Mouse (Mus musculus) adrenal gland, adult 2 months (tissue): Measurements from ENCODE around the gene Zfp963. TPM values are rescaled to one million over a fixed set of nuclear protein-coding genes. Genes with fewer than 3 reads are reported as not detected.
"Not testable (repeated sequence)": the region's sequence is repeated elsewhere in the genome, so short reads cannot be mapped to it uniquely, and the experiment has no call there.

Experiments
- DNase-seq: peaks from one replicate; pipeline ENCODE4 v3.0.0; 2021
- polyA plus RNA-seq: library from polyadenylated mRNA; depleted of rRNA; stranded (reverse); fragments of >200 nt; gene quantifications from 2 replicates; pipeline ENCODE4 v1.2.3, GENCODE M21; 2012; rRNA removed
- total RNA-seq, 2 experiments: library from RNA; stranded (reverse); gene quantifications; 2 replicates each; pipeline ENCODE4 v1.2.3; 2021

Zfp963 gene
- total and polyA plus RNA-seq, 3 experiments, result 0.51 to 5.0 (median 2.6) TPM

DNA sequence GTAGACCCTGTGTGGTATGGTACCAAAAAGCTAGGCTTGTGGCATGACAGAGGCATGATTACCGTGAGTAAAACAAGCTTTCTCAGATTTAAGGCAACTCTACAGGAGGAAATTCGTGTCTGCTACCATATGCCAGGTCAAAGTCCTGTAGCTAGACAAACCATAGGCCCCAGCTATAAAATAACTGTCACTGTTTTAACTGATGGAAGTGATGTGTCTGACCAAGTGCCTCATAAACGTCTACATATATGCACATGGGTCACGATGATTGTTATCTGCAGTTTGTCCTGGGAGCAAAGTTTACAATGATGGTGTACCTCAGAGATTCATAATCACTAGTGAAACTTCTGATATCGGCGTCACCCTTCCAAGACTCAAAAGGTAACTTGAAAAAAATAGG, 9.0 kb downstream of the Zfp963 start:
- DNase-seq, result no peak

DNA sequence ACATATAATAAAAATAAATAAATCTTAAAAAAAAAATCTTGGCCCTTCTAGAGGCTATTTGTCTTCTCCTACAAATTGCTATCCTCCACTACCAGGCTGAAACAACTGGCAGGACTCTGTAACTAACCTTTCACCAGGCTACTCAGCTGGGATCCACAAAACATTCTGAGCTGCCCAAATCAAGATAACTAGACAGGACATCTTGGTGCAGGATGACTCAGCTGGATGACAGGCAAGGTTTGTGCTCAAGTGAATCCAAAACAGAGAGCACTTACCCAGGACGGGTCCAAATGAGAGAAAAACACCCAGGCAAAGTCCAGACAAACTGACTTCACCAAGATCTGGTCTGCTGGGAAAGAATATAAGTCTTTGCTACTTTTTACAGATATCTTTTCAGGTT, 14.3 kb downstream of the Zfp963 start:
- DNase-seq, result peak; percentile 31

DNA sequence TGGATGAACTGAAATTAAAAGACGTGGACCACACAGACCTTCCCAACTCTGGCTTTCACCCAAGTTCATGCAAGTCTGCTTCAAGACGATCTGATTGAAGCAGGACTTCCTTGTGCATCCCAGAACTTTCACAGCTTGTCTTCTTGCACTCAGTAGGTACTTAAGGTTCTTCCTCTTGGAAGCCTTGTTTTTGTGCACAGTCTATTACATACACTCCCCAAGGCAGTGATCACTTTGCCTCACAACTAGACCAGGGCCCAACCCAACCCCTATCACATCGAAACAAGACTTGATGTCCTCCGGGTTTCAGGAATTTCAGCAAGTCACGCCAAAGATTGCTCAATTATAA, 32.6 kb downstream of the Zfp963 start:
- no peak for DNase-seq

DNA sequence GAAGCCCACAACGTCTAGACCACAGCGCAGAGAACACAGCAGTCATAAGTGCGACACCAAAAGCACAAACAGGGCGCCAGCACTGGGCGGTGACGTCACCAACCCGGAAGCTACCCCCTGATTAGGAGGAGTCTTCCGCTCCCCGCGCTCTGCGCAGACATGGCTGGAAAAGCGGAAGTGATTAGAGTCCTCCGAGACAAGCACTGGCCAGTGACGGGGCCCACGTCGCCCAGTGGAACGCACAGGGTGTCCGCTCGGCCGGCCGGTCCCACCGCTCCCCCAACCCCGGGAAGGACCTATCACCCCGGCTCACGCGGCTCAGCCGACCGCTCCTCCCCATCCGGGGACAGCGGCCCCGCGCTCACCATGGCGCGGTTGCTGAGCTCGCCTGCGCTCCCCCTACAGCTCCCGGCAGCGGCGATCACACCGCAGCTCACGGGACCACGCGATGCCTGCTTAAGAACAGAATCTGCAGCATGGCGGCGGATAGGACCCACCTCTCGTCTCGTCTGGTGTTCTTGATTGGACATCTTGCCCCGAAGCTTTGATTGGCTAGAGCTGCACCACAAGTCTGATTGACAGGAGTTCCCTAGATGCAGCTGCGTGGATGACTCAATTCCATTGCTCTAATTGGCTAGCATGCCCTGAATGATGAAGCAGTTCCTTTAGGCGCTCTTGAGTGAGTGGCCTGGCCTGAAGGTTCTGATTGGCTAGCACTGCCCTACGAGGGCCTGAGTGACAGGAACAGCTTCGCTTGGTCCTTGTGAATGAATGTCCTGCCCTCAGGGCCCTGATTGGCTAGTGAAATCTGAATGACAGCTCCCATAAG, 33.2 kb downstream of the Zfp963 start:
- peak; percentile 96 for DNase-seq

DNA sequence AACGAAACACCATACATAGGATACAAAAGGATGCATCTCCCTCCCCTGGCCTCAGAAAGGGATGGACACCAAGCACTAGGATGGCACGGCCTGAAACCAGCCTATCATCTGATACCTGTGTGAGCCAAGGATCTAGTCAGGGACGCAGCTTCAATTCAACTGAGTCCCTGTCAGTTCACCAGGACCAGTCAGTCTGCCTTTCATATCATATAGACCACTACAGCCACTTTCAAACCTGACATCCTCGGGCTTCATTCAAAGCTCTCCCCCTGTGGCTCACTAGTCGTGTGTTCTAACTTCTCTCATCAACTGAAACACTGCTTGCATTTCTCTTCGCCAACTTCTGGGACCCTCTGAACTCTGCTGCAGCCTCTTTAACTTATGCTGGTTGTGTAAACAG, 34.4 kb downstream of the Zfp963 start:
- DNase-seq, result no peak

DNA sequence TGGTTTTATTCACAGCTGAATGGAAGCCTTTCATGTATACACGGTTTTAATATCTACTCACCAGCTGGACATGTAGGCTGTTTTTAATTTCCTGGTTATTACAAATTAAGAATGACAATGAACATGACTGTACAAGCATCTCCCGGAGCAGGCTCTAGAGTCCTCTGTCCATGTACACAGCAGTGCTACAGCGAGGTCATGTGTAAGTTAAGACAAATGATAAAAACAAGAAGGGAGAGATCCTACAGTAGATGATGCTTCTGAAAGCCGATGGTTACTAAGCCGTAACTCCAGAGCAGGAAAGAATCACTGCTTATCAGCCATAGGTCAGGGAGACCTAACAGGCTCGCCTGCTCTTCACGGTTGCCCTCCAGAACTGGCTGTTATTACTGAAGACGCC, 36.3 kb downstream of the Zfp963 start:
- no peak for DNase-seq

DNA sequence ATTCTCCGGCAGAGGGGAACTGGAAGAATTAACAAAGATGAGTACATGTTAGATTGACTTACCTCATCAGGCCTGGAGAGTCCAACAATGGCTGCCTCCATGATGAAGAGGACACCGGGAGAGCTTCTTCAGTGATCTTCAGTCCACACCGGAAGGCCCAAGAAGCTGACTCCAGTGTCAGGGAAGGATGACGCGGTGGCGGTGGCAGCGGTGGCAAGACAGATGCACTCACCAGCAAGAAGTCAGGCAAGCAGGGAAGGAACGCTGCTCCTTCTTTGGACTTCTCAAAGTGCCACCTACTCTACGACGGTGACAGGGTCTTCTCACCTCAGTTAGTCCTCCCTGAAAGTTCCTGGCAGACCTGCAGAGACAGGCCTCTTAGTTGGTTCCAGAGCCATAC, 39.1 kb downstream of the Zfp963 start, which contains the start of gene Zfp869:
Gene Zfp869 (minus strand): TSS at position 101 of the 400 bp plus-strand sequence.
- not testable (repeated sequence) for DNase-seq

DNA sequence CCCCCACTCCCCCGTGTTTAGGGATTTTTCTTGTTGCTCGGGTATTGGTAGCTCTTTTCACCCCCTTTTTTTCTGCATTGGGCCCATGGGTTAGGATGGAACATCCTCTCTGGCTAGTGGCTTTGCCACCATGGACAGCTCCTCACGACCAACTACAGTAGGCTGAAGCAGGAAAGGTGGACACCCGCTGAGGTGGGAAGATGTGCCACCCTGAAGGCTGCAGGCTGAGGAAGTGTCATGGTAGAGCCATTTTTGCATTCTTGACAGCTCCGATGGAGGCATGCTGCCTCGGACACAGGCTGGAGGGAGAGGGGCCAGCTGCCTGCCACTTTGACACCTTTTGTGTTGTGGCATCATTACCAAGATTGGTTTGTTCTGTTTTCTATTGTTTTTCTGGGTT, 48.0 kb downstream of the Zfp963 start:
- no peak for DNase-seq

Other genes starting within 250 kb of the Zfp963 start
- not detected for gene Gm7697, start 227.0 kb downstream of the Zfp963 start, total RNA-seq
- not detected in 2 replicates for gene Gm7697, start 227.0 kb downstream of the Zfp963 start, polyA plus RNA-seq
- gene Zfp868, start 124.4 kb downstream of the Zfp963 start, total RNA-seq, result 10 to 100 TPM; 11.2 to 13.5 TPM
- gene Zfp868, start 124.4 kb downstream of the Zfp963 start, polyA plus RNA-seq, result 2.9 and 4.4 TPM in 2 replicates
- gene Zfp964, start 95.5 kb downstream of the Zfp963 start, total RNA-seq, result 1 to 10 TPM; 2.0 to 2.9 TPM
- 0.18 and 0.21 TPM in 2 replicates for gene Zfp964, start 95.5 kb downstream of the Zfp963 start, polyA plus RNA-seq
- gene Zfp869, start 39.2 kb downstream of the Zfp963 start, total RNA-seq, result 10 to 100 TPM; 22.3 to 25.3 TPM
- 0.27 and 0.48 TPM in 2 replicates for gene Zfp869, start 39.2 kb downstream of the Zfp963 start, polyA plus RNA-seq
- 1 to 10 TPM in 1 of 2 experiments, not detected in 1; 2.3 TPM for gene Gm20422, start 24.9 kb upstream of the Zfp963 start, total RNA-seq
- 0.25 and 0.33 TPM in 2 replicates for gene Gm20422, start 24.9 kb upstream of the Zfp963 start, polyA plus RNA-seq
- 10 to 100 TPM; 40.8 to 43.4 TPM for gene Atp13a1, start 41.2 kb upstream of the Zfp963 start, total RNA-seq
- gene Atp13a1, start 41.2 kb upstream of the Zfp963 start, polyA plus RNA-seq, result 93.0 and 110 TPM in 2 replicates
- gene Zfp866, start 41.2 kb upstream of the Zfp963 start, total RNA-seq, result 10 to 100 TPM; 19.5 to 21.4 TPM
- gene Zfp866, start 41.2 kb upstream of the Zfp963 start, polyA plus RNA-seq, result 3.4 and 3.5 TPM in 2 replicates
- 10 to 100 TPM; 13.5 to 13.6 TPM for gene Gmip, start 58.7 kb upstream of the Zfp963 start, total RNA-seq
- gene Gmip, start 58.7 kb upstream of the Zfp963 start, polyA plus RNA-seq, result 30.3 and 36.6 TPM in 2 replicates
- gene Lpar2, start 72.5 kb upstream of the Zfp963 start, total RNA-seq, result 1 to 10 TPM; 1.2 to 2.9 TPM
- 2.0 and 2.5 TPM in 2 replicates for gene Lpar2, start 72.5 kb upstream of the Zfp963 start, polyA plus RNA-seq
- gene Pbx4, start 82.5 kb upstream of the Zfp963 start, total RNA-seq, result under 1 TPM; 0.38 to 0.69 TPM
- 5.5 and 5.8 TPM in 2 replicates for gene Pbx4, start 82.5 kb upstream of the Zfp963 start, polyA plus RNA-seq
- under 1 TPM; 0.07 to 0.09 TPM for gene Cilp2, start 137.7 kb upstream of the Zfp963 start, total RNA-seq
- 0.39 and 1.1 TPM in 2 replicates for gene Cilp2, start 137.7 kb upstream of the Zfp963 start, polyA plus RNA-seq
- gene Tssk6, start 152.2 kb upstream of the Zfp963 start, total RNA-seq, result under 1 TPM; 0.35 to 0.66 TPM
- gene Tssk6, start 152.2 kb upstream of the Zfp963 start, polyA plus RNA-seq, result 1.3 and 2.0 TPM in 2 replicates
- gene Ndufa13, start 152.6 kb upstream of the Zfp963 start, total RNA-seq, result 100 to 1,000 TPM; 160 to 215 TPM
- 83.3 and 99.4 TPM in 2 replicates for gene Ndufa13, start 152.6 kb upstream of the Zfp963 start, polyA plus RNA-seq
- gene Yjefn3, start 152.7 kb upstream of the Zfp963 start, total RNA-seq, result 1 to 10 TPM; 1.9 to 4.2 TPM
- gene Yjefn3, start 152.7 kb upstream of the Zfp963 start, polyA plus RNA-seq, result 6.6 and 10.8 TPM in 2 replicates
- gene Gatad2a, start 246.4 kb upstream of the Zfp963 start, total RNA-seq, result 100 to 1,000 TPM; 102 to 116 TPM
- gene Gatad2a, start 246.4 kb upstream of the Zfp963 start, polyA plus RNA-seq, result 92.3 and 105 TPM in 2 replicates